Mouse (Mus musculus) cerebellum, adult 11-12 months (tissue): Measurements from ENCODE around the gene Spast.
"Not testable (repeated sequence)": the region's sequence is repeated elsewhere in the genome, so short reads cannot be mapped to it uniquely, and the experiment has no call there.

Experiments used
- DNase-seq: peaks from one replicate; pipeline ENCODE4 v3.0.0; 2022

Spast gene

GRCm38 (mm10) chr17:74338937-74339804, at the start of gene Spast:
TSS of gene Spast (plus strand) at chr17:74338987.
- peak; percentile 78 for DNase-seq

GRCm38 (mm10) chr17:74290198-74290597, 48.6 kb upstream of the Spast start:
- no peak for DNase-seq

- no peak for DNase-seq
Measured at GRCm38 (mm10) chr17:74290869-74291268, 47.9 kb upstream of the Spast start.

GRCm38 (mm10) chr17:74291640-74292361, 47.0 kb upstream of the Spast start:
- DNase-seq: no peak

GRCm38 (mm10) chr17:74293687-74294425, 44.9 kb upstream of the Spast start:
- DNase-seq: no peak

GRCm38 (mm10) chr17:74294426-74295025, 44.3 kb upstream of the Spast start:
- DNase-seq: peak; percentile 80

GRCm38 (mm10) chr17:74295026-74295970, 43.5 kb upstream of the Spast start, which contains the start of gene Memo1:
TSS of gene Memo1 (minus strand) at chr17:74295521.
- DNase-seq: peak; percentile 75

GRCm38 (mm10) chr17:74296076-74296823, 42.5 kb upstream of the Spast start:
- DNase-seq: no peak

- DNase-seq: not testable (repeated sequence)
Measured at GRCm38 (mm10) chr17:74296991-74297390, 41.8 kb upstream of the Spast start.

- DNase-seq: no peak
Measured at GRCm38 (mm10) chr17:74300089-74300488, 38.7 kb upstream of the Spast start.

GRCm38 (mm10) chr17:74304060-74304459, 34.7 kb upstream of the Spast start:
- DNase-seq: no peak

- DNase-seq: no peak
Measured at GRCm38 (mm10) chr17:74305616-74306015, 33.2 kb upstream of the Spast start.

- no peak for DNase-seq
Measured at GRCm38 (mm10) chr17:74306021-74306420, 32.8 kb upstream of the Spast start.

- DNase-seq: no peak
Measured at GRCm38 (mm10) chr17:74315445-74316308, 23.1 kb upstream of the Spast start.

GRCm38 (mm10) chr17:74316309-74316863, 22.4 kb upstream of the Spast start:
- DNase-seq: peak; percentile 90

GRCm38 (mm10) chr17:74318721-74319120, 20.1 kb upstream of the Spast start:
- no peak for DNase-seq

- DNase-seq: no peak
Measured at GRCm38 (mm10) chr17:74322400-74323054, 16.3 kb upstream of the Spast start.

GRCm38 (mm10) chr17:74323844-74324243, 14.9 kb upstream of the Spast start, which contains the start of gene Dpy30:
TSS of gene Dpy30 (minus strand) at chr17:74323944.
- no peak for DNase-seq

GRCm38 (mm10) chr17:74327195-74327594, 11.6 kb upstream of the Spast start:
- DNase-seq: not testable (repeated sequence)
